Mouse (Mus musculus): ENCODE measurements around the gene Vsig2.

GRCm38 (mm10) chr9:37495761-37496160, 43.3 kb upstream of the Vsig2 start:
- no peak for TF ChIP-seq EP300 (IDR thresholded peaks at IDR 0.05)
- no peak for TF ChIP-seq CTCF (IDR thresholded peaks at IDR 0.05)
